Comparison of ENCODE assay signal across 22 mouse cellular contexts in the genomic region with DNA sequence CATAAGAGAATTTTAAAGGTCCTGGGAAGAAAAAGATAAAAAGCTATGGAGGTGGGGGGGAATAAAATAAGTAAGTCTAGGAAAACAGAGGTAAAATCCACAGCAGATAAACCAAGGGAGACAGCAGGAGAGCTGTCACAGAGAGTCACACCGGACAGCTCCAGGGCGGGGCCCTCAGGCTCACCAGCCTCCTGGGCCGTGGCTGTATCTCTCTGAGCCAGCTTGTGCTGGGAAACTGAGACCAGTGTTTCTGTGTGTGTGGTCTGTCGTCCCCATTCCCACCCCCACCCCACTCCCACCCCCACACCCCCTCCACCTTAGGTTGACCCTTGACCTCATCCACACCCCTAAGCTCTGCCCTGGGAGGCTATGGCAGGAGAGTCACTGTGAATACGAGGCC. TPM values are rescaled to one million over a fixed set of nuclear protein-coding genes. Genes with fewer than 3 reads are reported as not detected.
DNase-seq lines count a peak whose midpoint lies in the region; ATAC-seq and TF ChIP-seq lines count a peak whose summit lies in the region.
"Had no signal": no experiment of that assay in that cellular context is flagged by ENCODE, and none has a peak within 500 bp of the region (broad histone marks: within the 10 kb centered on the region; RNA-seq: fewer than 3 reads in every experiment).

No protein-coding gene starts in this region.

- H3K4me1 ChIP-seq in neural tube, embryonic 11.5 days (ENCODE audit: control insufficient read depth, insufficient read depth, low read length) = no peaks in the 10 kb centered on the region
- peaks cover 20% of the 10 kb centered on the region for H3K4me1 ChIP-seq in neural tube, embryonic 15.5 days
- peaks cover 0 to 4% of the 10 kb centered on the region in 2 experiments; a peak in 2 of 4 replicates for H3K4me1 ChIP-seq in liver, embryonic 14.5 days (replicated peaks; ENCODE audit: control insufficient read depth in 2 of 2, insufficient read depth in 2 of 2, low read length in 1 of 2)

- no peak for TF ChIP-seq CTCF in liver, embryonic 14.5 days (IDR thresholded peaks at IDR 0.05; ENCODE audit: low read depth)
- no peak for TF ChIP-seq CTCF in gastrocnemius, adult 2 months (IDR thresholded peaks at IDR 0.05)

- 48% methylated on average over 5 of the region's 5 CpGs for WGBS in neural tube, embryonic 11.5 days
- WGBS in neural tube, embryonic 15.5 days = 40% methylated on average over 5 of the region's 5 CpGs
- 24% methylated on average over 5 of the region's 5 CpGs for WGBS in liver, embryonic 14.5 days (ENCODE audit: insufficient replicate concordance)

- H3K27me3 ChIP-seq in neural tube, embryonic 11.5 days (ENCODE audit: control insufficient read depth, insufficient read depth, low read length) = no peaks in the 10 kb centered on the region
- H3K27me3 ChIP-seq in neural tube, embryonic 15.5 days (replicated peaks) = no peaks in the 10 kb centered on the region
- no peaks in the 10 kb centered on the region for H3K27me3 ChIP-seq in liver, embryonic 14.5 days (ENCODE audit: control insufficient read depth, insufficient read depth, low read length)
- H3K27me3 ChIP-seq: heart, embryonic 12.5 days; limb, embryonic 12.5 days; midbrain, embryonic 13.5 days had no signal

- H3K27ac ChIP-seq in neural tube, embryonic 11.5 days (ENCODE audit: low read depth, low read length) = 0 out of 2 replicates have a peak overlapping the region, but pooled peaks have one; percentile 27
- H3K27ac ChIP-seq in neural tube, embryonic 15.5 days (replicated peaks) = no peak overlapping the region
- no peak overlapping the region for H3K27ac ChIP-seq in liver, embryonic 14.5 days
- no peak overlapping the region for H3K27ac ChIP-seq in gastrocnemius, adult 2 months
- H3K27ac ChIP-seq: forebrain, embryonic 10.5 days; hindbrain, embryonic 10.5 days; layer of hippocampus, adult 2 months; limb, embryonic 12.5 days; midbrain, embryonic 13.5 days had no signal

- H3K9me3 ChIP-seq in neural tube, embryonic 11.5 days (ENCODE audit: control insufficient read depth, low read length) = no peaks in the 10 kb centered on the region
- no peaks in the 10 kb centered on the region for H3K9me3 ChIP-seq in neural tube, embryonic 15.5 days (replicated peaks)
- no peaks in the 10 kb centered on the region for H3K9me3 ChIP-seq in liver, embryonic 14.5 days (ENCODE audit: control insufficient read depth, low read length)
- H3K9me3 ChIP-seq: forebrain, embryonic 10.5 days; heart, embryonic 12.5 days; hindbrain, embryonic 10.5 days; limb, embryonic 12.5 days; midbrain, embryonic 13.5 days had no signal

- no peaks in the 10 kb centered on the region for H3K36me3 ChIP-seq in neural tube, embryonic 11.5 days (ENCODE audit: control insufficient read depth, insufficient read depth, low read length)
- H3K36me3 ChIP-seq in neural tube, embryonic 15.5 days = 0 out of 2 replicates have a peak, but pooled peaks cover 2% of the 10 kb centered on the region
- H3K36me3 ChIP-seq in liver, embryonic 14.5 days (replicated peaks; ENCODE audit: control insufficient read depth, insufficient read depth, low read depth) = peaks cover 11% of the 10 kb centered on the region

- TF ChIP-seq EP300 in liver, embryonic 14.5 days (IDR thresholded peaks at IDR 0.05; ENCODE audit: low read depth) = 0 out of 2 replicates have a peak, but pooled peaks have one; percentile 12

- H3K4me3 ChIP-seq in neural tube, embryonic 11.5 days (ENCODE audit: low read depth, low read length) = no peak overlapping the region
- no peak overlapping the region for H3K4me3 ChIP-seq in neural tube, embryonic 15.5 days (replicated peaks)
- no peak overlapping the region for H3K4me3 ChIP-seq in liver, embryonic 14.5 days (ENCODE audit: insufficient read depth in 1 of 2, low read depth in 2 of 2, low read length in 2 of 2)
- no peak overlapping the region for H3K4me3 ChIP-seq in gastrocnemius, adult 2 months
- H3K4me3 ChIP-seq: forebrain, embryonic 10.5 days; heart, embryonic 12.5 days; hindbrain, embryonic 10.5 days; layer of hippocampus, adult 2 months; limb, embryonic 12.5 days; midbrain, embryonic 13.5 days had no signal

- no peak for DNase-seq in neural tube, embryonic 11.5 days (ENCODE audit: low spot score)
- peak; percentile 43 for DNase-seq in c-Kit-positive CD71-positive TER-119-negative erythroid progenitor cells, embryonic 14.5 days (ENCODE audit: low read depth)
- DNase-seq in liver, embryonic 14.5 days (ENCODE audit: low read depth in 3 of 3, low spot score in 3 of 3) = no peak
- DNase-seq in gastrocnemius, adult 2 months = no peak
- DNase-seq in frontal cortex, postnatal 25 days (ENCODE audit: low spot score in 2 of 2) = no peak
- DNase-seq in gastrocnemius, adult 8-10 months (ENCODE audit: low spot score in 2 of 2) = no peak
- DNase-seq: cerebellum, adult 18-20 months; cerebellum, postnatal 25 days; forebrain, postnatal 0 days; heart, postnatal 10 days; kidney, postnatal 25 days; lung, adult 2 months; lung, postnatal 14 days; thymus, postnatal 25 days had no signal

- intact Hi-C loops in gastrocnemius, adult 2 months (cut with DNase I) = no loop called here

- no peak overlapping the region for H3K9ac ChIP-seq in neural tube, embryonic 11.5 days (ENCODE audit: low read length)
- H3K9ac ChIP-seq in neural tube, embryonic 15.5 days (replicated peaks) = no peak overlapping the region
- no peak overlapping the region for H3K9ac ChIP-seq in liver, embryonic 14.5 days (replicated peaks)
- H3K9ac ChIP-seq: forebrain, postnatal 0 days; heart, embryonic 12.5 days; limb, embryonic 12.5 days; midbrain, embryonic 13.5 days had no signal

- no peak for ATAC-seq in neural tube, embryonic 11.5 days (ENCODE audit: insufficient read depth, low FRiP score, low TSS enrichment)
- no peak for ATAC-seq in neural tube, embryonic 15.5 days (ENCODE audit: low FRiP score)
- peak; percentile 84 for ATAC-seq in liver, embryonic 14.5 days (ENCODE audit: insufficient read depth)
- ATAC-seq: forebrain, postnatal 0 days; intestine, postnatal 0 days; midbrain, embryonic 13.5 days had no signal

- no peak overlapping the region for H3K4me2 ChIP-seq in neural tube, embryonic 11.5 days (ENCODE audit: low read depth)
- H3K4me2 ChIP-seq in neural tube, embryonic 15.5 days = no peak overlapping the region
- no peak overlapping the region for H3K4me2 ChIP-seq in liver, embryonic 14.5 days (ENCODE audit: low read depth)
- H3K4me2 ChIP-seq: heart, embryonic 12.5 days; limb, embryonic 12.5 days; midbrain, embryonic 13.5 days had no signal

RNA-seq across cellular contexts. Expression of a gene that starts 56.8 kb away (rescaled TPM):
- polyA plus RNA-seq in neural tube, embryonic 11.5 days (2014; fragmentation: Nextera tagmentation; extraction: Ambion mirVana) = 113 and 114 TPM in 2 replicates
- polyA plus RNA-seq in neural tube, embryonic 15.5 days (2015; fragmentation: Nextera tagmentation; extraction: Ambion mirVana) = 166 and 190 TPM in 2 replicates
- polyA plus RNA-seq in liver, embryonic 14.5 days (2012; rRNA removed) = 2.6 and 4.0 TPM in 2 replicates
- 7.8 TPM in 2 replicates for polyA plus RNA-seq in liver, embryonic 14.5 days (2014; fragmentation: Nextera tagmentation; extraction: Ambion mirVana)
- 10 to 100 TPM; 31.8 to 38.3 TPM for total RNA-seq in gastrocnemius, adult 2 months (2021)
- 10 to 100 TPM; 35.3 to 47.3 (median 40.4) TPM for total RNA-seq in gastrocnemius, adult 8-10 months (2022)

Comparison
In these comparisons a context has a peak if more than half of its experiments do, and no peak if none do; other contexts are left out.
1. RNA of a gene that starts 56.8 kb away (polyA plus RNA-seq): 166 to 190 TPM in neural tube, embryonic 15.5 days and 113 to 114 TPM in neural tube, embryonic 11.5 days; 2.6 to 7.8 TPM in liver, embryonic 14.5 days; every median in the first group is over 10 times any median in the second.